Mouse (Mus musculus) embryo, embryonic 11.5 days (tissue): ENCODE measurements around the gene Pdzrn4.

Experiments
- DNase-seq: peaks from one replicate; pipeline ENCODE4 v3.0.0-alpha.2; 2012; ENCODE audit warnings: low read depth, low spot score

The Pdzrn4 gene

GRCm38 (mm10) chr15:92587431-92587830, 190.8 kb downstream of the Pdzrn4 start:
- DNase-seq: no peak

GRCm38 (mm10) chr15:92594721-92595120, 198.0 kb downstream of the Pdzrn4 start:
- no peak for DNase-seq

GRCm38 (mm10) chr15:92597011-92597780, 200.5 kb downstream of the Pdzrn4 start:
- no peak for DNase-seq

- DNase-seq: no peak
These were observed 202.0 kb downstream of the Pdzrn4 start for GRCm38 (mm10) chr15:92598380-92599295.

- no peak for DNase-seq
These were observed 202.7 kb downstream of the Pdzrn4 start for GRCm38 (mm10) chr15:92599381-92599780.

- DNase-seq: no peak
These were observed 214.2 kb downstream of the Pdzrn4 start for GRCm38 (mm10) chr15:92610866-92611265.

- DNase-seq: no peak
These were observed 215.7 kb downstream of the Pdzrn4 start for GRCm38 (mm10) chr15:92612386-92612785.

GRCm38 (mm10) chr15:92613228-92613627, 216.5 kb downstream of the Pdzrn4 start:
- no peak for DNase-seq

GRCm38 (mm10) chr15:92621731-92622234, 225.1 kb downstream of the Pdzrn4 start:
- no peak for DNase-seq

GRCm38 (mm10) chr15:92622323-92622722, 225.6 kb downstream of the Pdzrn4 start:
- no peak for DNase-seq

GRCm38 (mm10) chr15:92629172-92629571, 232.5 kb downstream of the Pdzrn4 start:
- DNase-seq: no peak

GRCm38 (mm10) chr15:92634044-92634610, 237.4 kb downstream of the Pdzrn4 start:
- DNase-seq: no peak

- DNase-seq: no peak
These were observed 243.8 kb downstream of the Pdzrn4 start for GRCm38 (mm10) chr15:92640212-92641082.

GRCm38 (mm10) chr15:92671279-92672051, 274.8 kb downstream of the Pdzrn4 start:
- no peak for DNase-seq

GRCm38 (mm10) chr15:92676096-92676495, 279.4 kb downstream of the Pdzrn4 start:
- no peak for DNase-seq

- no peak for DNase-seq
These were observed 281.7 kb downstream of the Pdzrn4 start for GRCm38 (mm10) chr15:92678377-92678776.

- no peak for DNase-seq
These were observed 282.9 kb downstream of the Pdzrn4 start for GRCm38 (mm10) chr15:92679541-92679940.

GRCm38 (mm10) chr15:92696276-92696956, 299.7 kb downstream of the Pdzrn4 start:
- DNase-seq: no peak

- no peak for DNase-seq
These were observed 307.5 kb downstream of the Pdzrn4 start for GRCm38 (mm10) chr15:92704146-92704545.

GRCm38 (mm10) chr15:92738676-92739075, 342.0 kb downstream of the Pdzrn4 start:
- no peak for DNase-seq
